Mouse (Mus musculus) MEL (cell line): ENCODE measurements at regions not wholly inside any gene's neighbourhood (a gene's known extent, or its start where the extent isn't known, plus 50 kb on each side); places are given as distances from the start of the nearest gene placed in this dataset.

Source experiments
- DNase-seq: peaks from one replicate; pipeline ENCODE4 v3.0.0; 2011; ENCODE audit warnings: low read depth, low spot score
- H3K27ac ChIP-seq: 2 replicates; pipeline ENCODE4 v1.5.1; 2012; ENCODE audit warnings: low read depth, mild to moderate bottlenecking, control low read depth, low read length, moderate library complexity; ENCODE audit not compliant: control insufficient read depth
- H3K27me3 ChIP-seq, 2 experiments: fragments of 150-350 bp in 1 of 2; sonication (generic) in 1 of 2; 2 replicates each; pipeline ENCODE4 v1.6.1; 2012; ENCODE audit warnings: low read length in 2 of 2, mild to moderate bottlenecking in 2 of 2, improper control_type of control experiment in 1 of 2, moderate library complexity in 1 of 2; ENCODE audit not compliant: insufficient read depth in 2 of 2, control insufficient read depth in 1 of 2
- H3K36me3 ChIP-seq, 2 experiments: 2 replicates each; pipeline ENCODE4 v1.6.1; 2012 to 2014; ENCODE audit warnings: low read length in 2 of 2, improper control_type of control experiment in 1 of 2, inconsistent platforms in 1 of 2, mild to moderate bottlenecking in 1 of 2; ENCODE audit not compliant: insufficient read depth in 2 of 2, control insufficient read depth in 1 of 2
- H3K4me1 ChIP-seq, 2 experiments: fragments of 150-350 bp in 1 of 2; sonication (generic) in 1 of 2; 2 replicates each; pipeline ENCODE4 v1.6.1; 2012; ENCODE audit warnings: low read length in 2 of 2, improper control_type of control experiment in 1 of 2, mild to moderate bottlenecking in 1 of 2; ENCODE audit not compliant: insufficient read depth in 2 of 2, control insufficient read depth in 1 of 2
- H3K4me3 ChIP-seq, 2 experiments: fragments of 150-350 bp in 1 of 2; sonication (generic) in 1 of 2; 2 replicates each; pipeline ENCODE4 v1.5.1; 2012; ENCODE audit warnings: low read depth in 2 of 2, low read length in 2 of 2, mild to moderate bottlenecking in 2 of 2, moderate library complexity in 2 of 2, control low read depth in 1 of 2, improper control_type of control experiment in 1 of 2; ENCODE audit not compliant: control insufficient read depth in 1 of 2, insufficient read depth in 1 of 2
- H3K79me2 ChIP-seq: 2 replicates; pipeline ENCODE4 v1.6.1; 2012; ENCODE audit warnings: mild to moderate bottlenecking, low read length, moderate library complexity; ENCODE audit not compliant: control insufficient read depth, poor library complexity, insufficient read depth
- H3K9ac ChIP-seq: 2 replicates; pipeline ENCODE4 v1.6.1; 2012; ENCODE audit warnings: low read depth, mild to moderate bottlenecking, control low read depth, low read length, moderate library complexity; ENCODE audit not compliant: control insufficient read depth, poor library complexity, severe bottlenecking
- H3K9me3 ChIP-seq: fragments of 150-350 bp; sonication (generic); replicated peaks from 2 replicates; pipeline ENCODE4 v1.6.1; 2012; ENCODE audit warnings: mild to moderate bottlenecking, low read length, improper control_type of control experiment, moderate library complexity; ENCODE audit not compliant: insufficient read depth
- EP300 ChIP-seq, 2 experiments: IDR thresholded peaks; 2 replicates each; pipeline ENCODE4 v1.6.1; 2011; ENCODE audit warnings: improper control_type of control experiment in 2 of 2, low read length in 2 of 2, low read depth in 1 of 2, mild to moderate bottlenecking in 1 of 2
- MAFK ChIP-seq: IDR thresholded peaks from 2 replicates; pipeline ENCODE4 v1.6.1; 2011; ENCODE audit warnings: low read depth, mild to moderate bottlenecking, low read length, improper control_type of control experiment, borderline replicate concordance

- Histone ChIP-seq H3K4me1 (no peaks in the 10 kb centered on the region), H3K9ac (no peak overlapping the region), H3K36me3 (no peaks in the 10 kb centered on the region), H3K27ac (no peak overlapping the region), H3K27me3 (no peaks in the 10 kb centered on the region), H3K9me3 (no peaks in the 10 kb centered on the region), H3K79me2 (no peaks in the 10 kb centered on the region), H3K4me3 (no peak overlapping the region)
- DNase-seq = no peak
- TF ChIP-seq MAFK (no peak), EP300 (IDR thresholded peaks at IDR 0.05; ENCODE audit: low read depth in 1 of 2, low read length in 2 of 2) (no peak)
These were observed 103.8 kb upstream of the Pcdh17 start for GRCm38 (mm10) chr14:84339604-84340003.
